Mouse (Mus musculus) heart, embryonic 15.5 days (tissue): Measurements from ENCODE around the gene Mn1. TPM values are rescaled to one million over a fixed set of nuclear protein-coding genes. Genes with fewer than 3 reads are reported as not detected.

ENCODE experiments used
- ATAC-seq: fragments of 200-750 bp; cut with Nextera tagmentation; replicated peaks from 2 replicates; pipeline ENCODE4 v1.8.0; 2017; ENCODE audit warnings: low read depth, moderate TSS enrichment; ENCODE audit not compliant: insufficient number of reproducible peaks, insufficient read depth, low FRiP score
- H3K27ac ChIP-seq: fragments of 300-500 bp; sonication (generic); 2 replicates; pipeline ENCODE4 v1.5.1; 2015; ENCODE audit warnings: mild to moderate bottlenecking, inconsistent platforms
- H3K27me3 ChIP-seq: fragments of 300-500 bp; sonication (generic); 2 replicates; pipeline ENCODE4 v1.6.1; 2015; ENCODE audit warnings: inconsistent platforms
- H3K36me3 ChIP-seq: fragments of 300-500 bp; sonication (generic); 2 replicates; pipeline ENCODE4 v1.6.1; 2015; ENCODE audit warnings: mild to moderate bottlenecking, inconsistent platforms
- H3K4me1 ChIP-seq: fragments of 300-500 bp; sonication (generic); replicated peaks from 2 replicates; pipeline ENCODE4 v1.6.1; 2015; ENCODE audit warnings: inconsistent platforms
- H3K4me2 ChIP-seq: fragments of 300-500 bp; sonication (generic); 2 replicates; pipeline ENCODE4 v1.6.1; 2015; ENCODE audit warnings: inconsistent platforms, mild to moderate bottlenecking, moderate library complexity
- H3K4me3 ChIP-seq: fragments of 300-500 bp; sonication (generic); 2 replicates; pipeline ENCODE4 v1.5.1; 2015; ENCODE audit warnings: mild to moderate bottlenecking, inconsistent platforms
- H3K9ac ChIP-seq: fragments of 300-500 bp; sonication (generic); 2 replicates; pipeline ENCODE4 v1.6.1; 2015; ENCODE audit warnings: mild to moderate bottlenecking, inconsistent platforms
- H3K9me3 ChIP-seq: fragments of 300-500 bp; sonication (generic); replicated peaks from 2 replicates; pipeline ENCODE4 v1.6.1; 2016; ENCODE audit warnings: inconsistent platforms
- WGBS: fragments of 180-500 bp; shearing (Covaris S2); methylation state at CpG from one replicate; pipeline ENCODE4 v1.1.7; 2015; ENCODE audit warnings: mixed read lengths; 5-methylcytosine and 5-hydroxymethylcytosine counted together
- polyA plus RNA-seq: library from polyadenylated mRNA; unstranded; fragments of >200 nt; fragmentation: Nextera tagmentation; extraction: Ambion mirVana; gene quantifications from 2 replicates; pipeline ENCODE4 v1.2.1, GENCODE M21; 2015

The Mn1 gene
- polyA plus RNA-seq, 1 experiment from 2014 or later, result 6.4 TPM

GRCm38 (mm10) chr5:111394198-111395053, 22.7 kb upstream of the Mn1 start:
- Histone ChIP-seq H3K9me3 (no peaks in the 10 kb centered on the region), H3K4me3 (0 out of 2 replicates have a peak overlapping the region, but pooled peaks have one; percentile 14), H3K36me3 (no peaks in the 10 kb centered on the region), H3K9ac (0 out of 2 replicates have a peak overlapping the region, but pooled peaks have one; percentile 14), H3K27me3 (peaks cover 26% of the 10 kb centered on the region), H3K4me1 (peaks cover 46% of the 10 kb centered on the region), H3K27ac (0 out of 2 replicates have a peak overlapping the region, but pooled peaks have one; percentile 12), H3K4me2 (peak overlapping the region; percentile 56)
- no peak for ATAC-seq
- WGBS, result 18% methylated on average over 15 of the region's 15 CpGs

GRCm38 (mm10) chr5:111395771-111396170, 21.4 kb upstream of the Mn1 start:
- 38% methylated on average over 10 of the region's 10 CpGs for WGBS

DNA sequence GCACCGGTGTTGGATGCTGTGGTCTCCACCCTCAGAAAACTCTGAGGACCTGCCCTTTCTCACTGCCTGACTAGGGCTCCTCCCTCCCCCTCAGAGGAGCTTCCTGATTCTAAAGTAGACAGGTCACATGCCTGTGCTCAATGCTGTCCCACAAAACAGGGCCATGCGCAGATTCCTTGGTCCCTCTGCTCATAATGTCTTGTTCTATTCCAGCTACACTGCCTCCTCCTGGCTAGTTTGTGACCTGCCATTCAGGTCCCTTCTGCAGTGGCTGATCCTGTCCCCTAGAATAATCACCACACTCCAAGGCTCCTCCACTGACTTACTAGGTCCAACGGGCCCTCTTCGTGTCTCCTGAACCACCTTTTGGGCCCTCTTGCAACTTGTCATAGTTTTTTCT, 21.0 kb upstream of the Mn1 start:
- Histone ChIP-seq H3K4me3 (no peak overlapping the region), H3K4me1 (peaks cover 38% of the 10 kb centered on the region), H3K9ac (no peak overlapping the region), H3K4me2 (no peak overlapping the region), H3K27ac (no peak overlapping the region), H3K36me3 (no peaks in the 10 kb centered on the region), H3K9me3 (no peaks in the 10 kb centered on the region), H3K27me3 (peaks cover 39% of the 10 kb centered on the region)
- 72% methylated on average over 4 of the region's 4 CpGs for WGBS
- no peak for ATAC-seq

More at GRCm38 (mm10) chr5:111395771-111396170, 21.4 kb upstream of the Mn1 start:
- Histone ChIP-seq H3K27me3 (peaks cover 36% of the 10 kb centered on the region), H3K9me3 (no peaks in the 10 kb centered on the region), H3K4me2 (no peak overlapping the region), H3K4me1 (peaks cover 43% of the 10 kb centered on the region), H3K9ac (no peak overlapping the region), H3K36me3 (no peaks in the 10 kb centered on the region), H3K4me3 (no peak overlapping the region), H3K27ac (no peak overlapping the region)
- ATAC-seq, result no peak

GRCm38 (mm10) chr5:111398471-111398870, 18.7 kb upstream of the Mn1 start:
- Histone ChIP-seq H3K4me2 (no peak overlapping the region), H3K9ac (no peak overlapping the region), H3K36me3 (no peaks in the 10 kb centered on the region), H3K9me3 (no peaks in the 10 kb centered on the region), H3K27me3 (peaks cover 39% of the 10 kb centered on the region), H3K27ac (no peak overlapping the region), H3K4me1 (peaks cover 35% of the 10 kb centered on the region), H3K4me3 (no peak overlapping the region)
- no peak for ATAC-seq
- WGBS, result 43% methylated on average over 4 of the region's 4 CpGs

GRCm38 (mm10) chr5:111399271-111399670, 17.9 kb upstream of the Mn1 start:
- Histone ChIP-seq H3K4me1 (peaks cover 27% of the 10 kb centered on the region), H3K9ac (no peak overlapping the region), H3K27me3 (peaks cover 39% of the 10 kb centered on the region), H3K4me2 (no peak overlapping the region), H3K9me3 (no peaks in the 10 kb centered on the region), H3K36me3 (no peaks in the 10 kb centered on the region), H3K27ac (no peak overlapping the region), H3K4me3 (no peak overlapping the region)
- WGBS, result 57% methylated on average over 4 of the region's 4 CpGs
- ATAC-seq, result no peak

GRCm38 (mm10) chr5:111401879-111402650, 15.1 kb upstream of the Mn1 start:
- no peak for ATAC-seq

GRCm38 (mm10) chr5:111402651-111402996, 14.5 kb upstream of the Mn1 start:
- Histone ChIP-seq H3K27me3 (peaks cover 29% of the 10 kb centered on the region), H3K9me3 (no peaks in the 10 kb centered on the region), H3K36me3 (no peaks in the 10 kb centered on the region), H3K27ac (no peak overlapping the region), H3K4me1 (0 out of 2 replicates have a peak, but pooled peaks cover 6% of the 10 kb centered on the region), H3K4me3 (no peak overlapping the region), H3K9ac (no peak overlapping the region), H3K4me2 (no peak overlapping the region)
- WGBS, result 74% methylated on average over 6 of the region's 6 CpGs
- no peak for ATAC-seq

More at GRCm38 (mm10) chr5:111401879-111402650, 15.1 kb upstream of the Mn1 start:
- Histone ChIP-seq H3K36me3 (no peaks in the 10 kb centered on the region), H3K4me1 (0 out of 2 replicates have a peak, but pooled peaks cover 6% of the 10 kb centered on the region), H3K27ac (no peak overlapping the region), H3K9me3 (no peaks in the 10 kb centered on the region), H3K27me3 (peaks cover 34% of the 10 kb centered on the region), H3K9ac (no peak overlapping the region), H3K4me2 (no peak overlapping the region), H3K4me3 (no peak overlapping the region)
- 66% methylated on average over 19 of the region's 19 CpGs for WGBS

DNA sequence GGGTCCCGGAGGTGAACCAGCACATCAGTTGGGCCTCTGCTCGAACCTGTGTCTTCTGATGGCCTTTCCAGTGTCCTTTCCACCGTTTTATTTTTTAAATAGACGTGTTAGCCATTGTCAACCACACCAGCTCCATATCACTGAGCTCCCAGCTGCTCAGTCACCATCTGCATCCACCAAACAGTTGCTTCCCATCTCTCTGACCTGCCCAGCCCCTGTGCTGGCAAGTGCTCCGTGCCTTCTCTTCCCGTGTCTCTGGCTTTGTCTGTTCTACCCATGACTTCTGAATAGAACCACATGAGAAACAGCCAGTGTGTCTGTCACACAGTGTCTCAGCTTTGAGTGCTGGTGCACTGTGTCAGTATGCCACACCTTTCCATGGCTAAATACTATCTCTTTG, 12.4 kb upstream of the Mn1 start:
- Histone ChIP-seq H3K36me3 (no peaks in the 10 kb centered on the region), H3K4me2 (no peak overlapping the region), H3K4me1 (peaks cover 23% of the 10 kb centered on the region), H3K4me3 (no peak overlapping the region), H3K9ac (no peak overlapping the region), H3K9me3 (no peaks in the 10 kb centered on the region), H3K27ac (no peak overlapping the region), H3K27me3 (peaks cover 12% of the 10 kb centered on the region; the same call in 1 of the 2 replicates)
- no peak for ATAC-seq
- WGBS, result 72% methylated on average over 6 of the region's 6 CpGs

GRCm38 (mm10) chr5:111408470-111409105, 8.6 kb upstream of the Mn1 start:
- Histone ChIP-seq H3K27me3 (peaks cover 19% of the 10 kb centered on the region; the same call in 1 of the 2 replicates), H3K4me3 (no peak overlapping the region), H3K9ac (0 out of 2 replicates have a peak overlapping the region, but pooled peaks have one; percentile 21), H3K4me2 (peak overlapping the region; percentile 28; the same call in 1 of the 2 replicates), H3K27ac (peak overlapping the region; percentile 67), H3K36me3 (no peaks in the 10 kb centered on the region), H3K4me1 (peaks cover 25% of the 10 kb centered on the region), H3K9me3 (no peaks in the 10 kb centered on the region)
- ATAC-seq, result peak; percentile 73
- WGBS, result 12% methylated on average over 14 of the region's 14 CpGs

GRCm38 (mm10) chr5:111409412-111410044, 7.6 kb upstream of the Mn1 start:
- no peaks in the 10 kb centered on the region for H3K9me3 ChIP-seq
- ATAC-seq, result no peak
- H3K9ac ChIP-seq, result no peak overlapping the region
- no peak overlapping the region for H3K4me3 ChIP-seq
- H3K27me3 ChIP-seq, result peaks cover 24% of the 10 kb centered on the region; the same call in 1 of the 2 replicates
- peaks cover 28% of the 10 kb centered on the region for H3K4me1 ChIP-seq
- 3% methylated on average over 1 of the region's 1 CpGs for WGBS
- H3K4me2 ChIP-seq, result no peak overlapping the region
- H3K36me3 ChIP-seq, result no peaks in the 10 kb centered on the region
- no peak overlapping the region for H3K27ac ChIP-seq
